Mouse (Mus musculus): ENCODE measurements around the gene Pard6b.

DNA sequence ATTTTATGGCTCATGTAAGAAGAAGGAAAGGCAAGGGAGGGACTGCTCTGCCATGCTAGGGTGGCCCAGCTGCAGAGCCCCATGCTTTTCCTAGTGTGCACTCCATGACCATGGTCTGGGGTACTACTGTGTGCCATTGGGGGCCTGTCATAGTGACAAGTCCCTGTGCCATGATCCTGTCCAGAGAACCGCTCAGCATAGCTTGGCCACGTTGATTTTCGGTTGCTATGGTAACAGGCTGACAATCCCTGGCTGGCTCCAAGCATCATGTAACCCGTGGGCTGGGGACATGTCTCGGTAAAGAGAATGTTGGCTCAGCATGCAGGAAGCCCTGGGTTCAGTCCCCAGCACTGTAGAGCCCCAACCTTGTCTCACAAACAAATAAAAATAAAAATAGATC is 63.0 kb downstream of the Pard6b start:
- TF ChIP-seq CTCF (IDR thresholded peaks at IDR 0.05) (no peak), EP300 (IDR thresholded peaks at IDR 0.05) (no peak)
